Mouse (Mus musculus): ENCODE measurements around the gene Mylk3. TPM values are rescaled to one million over a fixed set of nuclear protein-coding genes. Genes with fewer than 3 reads are reported as not detected.

Mylk3 gene
- total RNA-seq, 2 experiments from 2014 or later: 0.13 to 0.53 TPM

GRCm38 (mm10) chr8:85380824-85381209 lies 5.3 kb downstream of the Mylk3 start:
- DNase-seq: peak; percentile 13 to 26

- no peak for DNase-seq
These were observed 5.9 kb downstream of the Mylk3 start for GRCm38 (mm10) chr8:85380123-85380823.

GRCm38 (mm10) chr8:85379142-85379781 lies 6.9 kb downstream of the Mylk3 start:
- DNase-seq: peak in 1 of 2 experiments; percentile 16

DNA sequence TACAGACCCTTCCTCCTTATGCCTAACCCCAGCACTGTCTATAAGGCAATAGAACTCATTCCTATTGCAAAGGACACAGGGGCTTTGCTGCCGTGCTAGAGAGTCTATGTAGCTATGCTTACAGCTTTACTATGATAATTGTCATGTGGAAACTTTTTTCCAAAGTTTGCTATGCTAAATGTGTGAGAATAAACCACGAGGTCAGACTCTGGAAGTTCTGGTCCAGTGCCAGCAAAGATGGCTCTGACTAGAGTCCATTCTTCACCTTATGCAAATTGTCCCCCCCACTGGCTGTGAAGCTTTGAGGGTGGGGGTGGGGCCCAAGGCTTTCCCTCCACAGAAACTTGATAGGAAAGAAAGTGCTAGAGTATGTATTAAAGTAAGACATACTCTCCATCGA lies 9.6 kb downstream of the Mylk3 start:
- no peak for DNase-seq

DNA sequence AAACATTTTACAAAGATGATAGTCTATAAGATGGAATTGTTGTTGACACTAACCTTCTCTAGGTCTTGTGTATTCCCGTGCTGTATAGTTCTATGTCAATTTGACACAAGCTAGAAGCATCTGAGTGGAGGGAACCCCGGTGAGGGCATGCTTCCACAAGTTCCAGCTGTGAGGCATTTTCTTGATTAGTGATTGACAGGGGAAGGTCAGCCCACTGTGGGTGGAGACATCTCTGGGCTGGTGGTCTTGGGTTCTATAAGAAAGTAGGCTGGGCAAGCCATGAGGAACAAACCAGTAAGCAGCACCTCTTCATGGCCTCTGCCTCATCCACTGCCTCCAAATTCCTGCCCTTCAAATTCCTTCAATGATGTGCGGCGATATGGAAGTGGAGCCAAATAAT lies 11.9 kb downstream of the Mylk3 start:
- no peak for DNase-seq

GRCm38 (mm10) chr8:85373435-85374039 lies 12.6 kb downstream of the Mylk3 start:
- DNase-seq: no peak

- no peak for DNase-seq
These were observed 13.7 kb downstream of the Mylk3 start for GRCm38 (mm10) chr8:85372465-85372839.

DNA sequence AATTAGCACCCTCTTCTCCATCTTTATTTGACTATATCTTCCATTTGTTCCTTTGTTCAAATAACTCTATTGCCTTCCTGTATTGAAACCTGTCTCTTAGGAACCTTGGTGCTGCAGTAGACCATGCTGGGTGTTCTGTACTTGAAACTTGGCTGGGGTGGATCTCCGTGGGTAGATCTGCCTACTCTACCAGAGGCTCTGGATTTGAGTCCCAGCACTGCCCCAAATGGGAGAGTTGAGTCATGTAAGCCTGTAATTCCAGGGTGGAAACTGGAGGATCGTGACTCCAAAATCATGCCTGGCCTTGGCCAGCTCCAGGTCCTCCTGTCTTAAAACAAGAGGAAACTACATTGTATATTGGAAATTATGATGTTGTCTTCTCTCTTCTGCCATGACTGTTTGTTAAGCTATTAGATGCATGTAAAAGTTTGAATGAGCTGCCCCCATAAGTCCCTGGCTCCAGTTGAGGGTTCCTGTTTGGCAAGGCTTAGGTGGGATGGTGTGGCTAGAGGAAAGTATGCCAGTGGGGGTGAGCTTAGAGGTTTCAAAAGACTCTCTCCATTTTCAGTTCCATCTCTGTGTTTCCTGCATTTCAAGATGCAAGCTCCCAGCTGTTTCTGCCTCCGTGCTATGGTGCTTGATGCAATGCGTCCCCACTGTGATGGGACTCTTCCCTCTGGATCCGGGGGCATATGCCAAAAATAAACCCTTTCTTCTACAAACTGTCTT lies 14.2 kb downstream of the Mylk3 start:
- no peak for DNase-seq

DNA sequence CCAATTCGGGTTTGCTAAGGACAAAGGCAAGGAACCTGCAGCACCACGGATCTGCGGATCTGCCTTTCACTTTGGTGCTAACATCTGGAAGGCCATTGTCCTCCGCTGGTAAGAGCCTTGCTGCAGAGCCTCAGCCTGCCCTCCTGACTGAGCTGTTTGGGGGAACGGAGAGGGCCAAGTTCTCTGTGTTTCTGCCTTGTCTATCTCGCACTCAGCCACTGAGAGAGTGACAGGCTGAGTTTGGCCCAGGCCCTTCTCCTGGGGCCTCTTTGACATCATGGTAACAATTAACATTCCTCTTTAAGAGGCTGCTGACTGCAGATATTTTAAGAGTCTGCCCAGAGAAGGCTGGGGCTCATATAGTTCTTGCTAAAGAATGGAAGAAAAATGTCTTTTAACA lies 21.0 kb downstream of the Mylk3 start:
- DNase-seq: no peak

DNA sequence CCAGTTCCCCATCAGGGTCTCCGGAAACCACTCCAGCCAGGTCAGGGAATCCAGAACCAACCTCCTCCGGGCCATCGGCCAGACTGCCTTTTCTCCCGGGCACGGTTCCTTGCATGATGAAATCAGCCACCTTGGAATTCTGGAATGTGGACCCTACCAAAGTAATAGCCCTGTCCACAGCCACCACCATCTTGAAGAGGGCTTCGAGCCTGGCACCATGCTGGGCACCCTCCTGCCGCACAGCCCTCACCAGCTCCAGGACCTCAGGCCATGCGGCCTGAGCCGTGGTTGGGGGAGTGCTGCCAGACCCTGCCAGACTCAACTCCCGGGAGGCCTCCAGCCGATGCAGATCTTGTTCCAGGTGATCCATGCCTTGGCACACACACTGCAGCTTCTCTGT lies 21.5 kb downstream of the Mylk3 start:
- no peak for DNase-seq

GRCm38 (mm10) chr8:85363406-85363805 lies 22.7 kb downstream of the Mylk3 start:
- no peak for DNase-seq

GRCm38 (mm10) chr8:85362211-85362610 lies 23.9 kb downstream of the Mylk3 start:
- DNase-seq: no peak

DNA sequence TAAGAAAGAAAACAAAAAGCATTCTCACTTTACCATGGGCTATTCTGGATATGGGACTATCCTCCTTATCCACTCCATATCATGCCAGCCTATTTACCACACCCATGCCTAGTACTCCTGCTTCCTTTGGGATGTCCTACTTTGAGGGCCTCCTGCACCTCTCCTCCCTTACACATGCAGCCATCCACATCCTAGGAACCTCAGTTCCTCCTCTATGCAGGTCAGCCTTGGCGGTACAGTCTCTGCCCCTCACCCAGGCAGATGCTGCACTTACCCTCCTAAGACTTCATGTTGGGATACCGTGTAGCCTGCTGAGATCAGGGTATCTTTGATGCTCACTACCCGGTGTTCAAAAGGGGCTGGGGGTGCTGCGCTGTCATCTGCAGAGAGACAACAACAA lies 32.9 kb downstream of the Mylk3 start:
- no peak for DNase-seq

GRCm38 (mm10) chr8:85339871-85340573 lies 46.1 kb downstream of the Mylk3 start:
- no peak for DNase-seq

DNA sequence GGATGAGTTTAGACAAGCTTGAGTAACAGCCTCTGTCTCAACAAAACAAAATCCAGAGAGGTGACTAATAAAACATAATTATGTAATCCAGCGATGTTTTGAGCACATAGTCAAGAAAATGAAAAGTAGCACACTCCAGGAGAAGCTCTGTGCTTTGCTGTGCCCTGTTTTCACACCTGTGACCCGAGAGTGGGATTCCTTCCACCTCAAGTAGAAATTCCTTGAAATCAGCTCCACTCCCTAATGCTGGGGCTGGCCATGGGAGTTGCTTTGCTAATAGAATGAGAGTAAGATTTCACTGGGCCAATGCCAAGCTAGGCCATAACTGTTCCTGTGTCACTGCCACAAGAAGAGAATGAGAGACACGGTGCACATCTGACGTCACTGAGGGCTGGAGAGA lies 48.5 kb downstream of the Mylk3 start:
- peak; percentile 3 to 12 for DNase-seq

DNA sequence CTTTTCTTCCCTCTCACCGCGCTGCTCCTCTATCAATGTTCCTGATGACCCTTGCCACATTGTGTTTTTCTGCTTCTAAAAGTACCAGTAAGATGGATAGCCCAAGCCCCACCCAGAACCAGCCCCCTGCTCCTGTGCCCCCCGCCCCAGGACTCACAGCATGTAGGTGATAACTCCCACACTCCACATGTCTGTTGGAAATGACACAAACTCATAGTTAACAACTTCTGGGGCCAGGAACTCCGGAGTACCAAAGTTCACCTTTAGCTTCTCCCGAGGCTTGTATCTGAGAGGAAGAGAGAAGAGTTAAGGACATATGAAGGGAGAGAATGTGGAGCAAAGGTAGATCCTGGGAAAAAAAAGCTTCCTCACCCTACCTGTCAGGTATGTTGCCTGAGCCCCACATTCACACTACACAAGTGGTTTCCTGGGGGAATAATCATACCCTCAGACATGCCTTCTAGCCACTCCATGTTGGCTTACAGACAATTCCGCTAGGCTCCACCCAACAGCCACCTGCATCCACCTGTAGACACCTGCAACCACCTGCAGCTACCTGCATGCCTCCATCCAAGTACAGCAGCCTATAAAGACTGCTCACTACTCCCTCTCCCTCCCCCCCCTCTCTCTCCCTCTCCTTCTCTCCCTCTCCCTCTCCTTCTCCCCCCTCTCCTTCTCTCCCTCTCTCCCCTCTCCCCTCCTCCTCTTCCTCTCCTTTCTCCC lies 49.8 kb downstream of the Mylk3 start:
- no peak for DNase-seq

DNA sequence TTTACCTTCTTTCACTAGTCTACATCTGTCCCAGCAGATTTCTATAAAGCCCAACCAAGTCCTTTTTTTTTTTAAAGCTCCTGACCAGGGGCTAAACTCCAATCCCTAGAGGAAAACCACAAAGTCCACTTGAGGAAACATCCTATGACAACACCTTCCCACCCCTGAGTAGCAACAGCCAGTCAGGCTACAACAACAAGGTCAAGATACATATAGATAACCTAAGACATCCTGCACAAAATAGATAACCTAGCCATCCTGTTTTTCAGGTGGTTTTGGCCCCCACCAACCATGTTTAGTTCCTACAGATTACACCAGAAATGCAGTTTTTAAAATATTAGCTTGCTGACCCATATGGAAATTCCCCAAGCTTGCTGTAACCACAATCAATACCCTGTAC lies 51.0 kb downstream of the Mylk3 start:
- no peak for DNase-seq

DNA sequence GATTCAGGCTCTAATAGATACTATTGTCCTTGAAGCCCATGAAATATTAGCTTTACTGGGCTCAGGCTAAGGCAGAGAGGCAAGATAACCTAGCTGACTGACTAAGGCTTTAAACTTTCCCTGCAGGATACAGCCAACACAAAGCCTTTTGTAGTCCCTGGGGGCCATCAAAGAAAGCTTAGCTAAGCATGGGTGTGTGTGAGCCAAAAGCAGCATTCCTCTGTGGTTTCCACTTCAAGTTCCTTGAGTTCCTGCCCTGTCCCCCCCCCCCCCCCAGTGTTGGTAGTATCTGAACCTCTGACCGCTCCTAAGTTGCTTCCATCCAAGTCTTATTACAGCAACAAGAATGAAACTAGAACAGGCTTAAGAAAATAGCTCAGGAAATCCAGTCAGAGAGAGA lies 56.6 kb downstream of the Mylk3 start:
- DNase-seq: peak in 1 of 2 experiments; percentile 11

DNA sequence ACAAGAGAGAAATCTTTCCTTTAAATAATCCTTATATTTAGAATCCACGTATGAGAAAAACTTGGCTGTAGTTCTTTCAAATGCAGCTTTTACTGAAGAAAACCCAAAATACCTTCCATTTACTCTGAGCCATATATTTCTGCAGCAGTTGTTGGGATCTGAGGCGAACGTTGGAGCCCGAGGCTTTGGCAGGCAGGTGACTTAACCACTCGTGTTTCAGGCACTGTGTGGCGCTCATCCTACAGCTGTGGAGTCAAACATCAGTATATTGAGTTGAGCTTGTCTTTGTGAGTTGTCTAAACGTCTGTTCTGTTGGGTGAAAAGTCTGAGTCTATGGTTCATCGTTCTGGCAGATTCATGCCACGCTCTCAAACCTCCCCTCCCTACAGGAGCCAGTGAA lies 59.1 kb downstream of the Mylk3 start:
- DNase-seq: no peak

- no peak for DNase-seq
These were observed 63.1 kb downstream of the Mylk3 start for GRCm38 (mm10) chr8:85323084-85323483.

GRCm38 (mm10) chr8:85321981-85322380 lies 64.2 kb downstream of the Mylk3 start:
- no peak for DNase-seq

DNA sequence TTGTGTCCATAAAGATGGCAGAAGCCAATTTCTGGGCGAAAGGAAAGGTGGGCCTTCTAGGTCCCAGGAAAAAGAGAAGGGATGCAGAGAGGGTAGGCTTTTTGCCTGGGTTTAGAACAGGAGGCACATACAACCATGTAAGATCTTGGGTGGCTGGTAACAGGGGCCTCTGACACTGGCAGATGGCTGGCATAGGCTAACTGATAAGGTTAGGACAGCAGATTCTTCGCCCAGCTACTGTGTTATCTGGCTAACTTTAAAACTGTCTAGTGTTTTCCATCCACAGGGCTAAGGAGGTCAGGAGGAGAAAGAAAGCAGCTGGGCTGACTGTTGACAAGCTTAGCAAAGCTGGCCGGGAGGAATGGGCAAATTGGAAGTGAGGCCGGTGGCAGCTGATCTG lies 67.6 kb downstream of the Mylk3 start:
- no peak for DNase-seq
